Mouse (Mus musculus) midbrain, postnatal 0 days (tissue): ENCODE data around the gene Pld6. TPM values are rescaled to one million over a fixed set of nuclear protein-coding genes. Genes with fewer than 3 reads are reported as not detected.

Source experiments
- ATAC-seq: fragments of 200-750 bp; cut with Nextera tagmentation; 2 replicates; pipeline ENCODE4 v1.8.0; 2017; ENCODE audit warnings: moderate number of reproducible peaks, mild to moderate bottlenecking, moderate TSS enrichment, moderate library complexity; ENCODE audit not compliant: low FRiP score
- DNase-seq: peaks from one replicate; pipeline ENCODE4 v3.0.0-alpha.2; 2015; ENCODE audit warnings: low spot score
- H3K27ac ChIP-seq: fragments of 300-500 bp; sonication (generic); 2 replicates; pipeline ENCODE4 v1.5.1; 2014; ENCODE audit warnings: low read depth, mild to moderate bottlenecking, low read length, mixed read lengths
- H3K27me3 ChIP-seq: fragments of 300-500 bp; sonication (generic); 2 replicates; pipeline ENCODE4 v1.6.1; 2014; ENCODE audit warnings: low read length, control low read depth, mixed read lengths; ENCODE audit not compliant: insufficient read depth
- H3K36me3 ChIP-seq: fragments of 300-500 bp; sonication (generic); 2 replicates; pipeline ENCODE4 v1.6.1; 2014; ENCODE audit warnings: low read length, control low read depth, mixed read lengths; ENCODE audit not compliant: insufficient read depth
- H3K4me1 ChIP-seq: fragments of 300-500 bp; sonication (generic); 2 replicates; pipeline ENCODE4 v1.6.1; 2014; ENCODE audit warnings: mild to moderate bottlenecking, control low read depth, antibody characterized with exemption, low read length, mixed read lengths; ENCODE audit not compliant: insufficient read depth
- H3K4me2 ChIP-seq: fragments of 300-500 bp; sonication (generic); 2 replicates; pipeline ENCODE4 v1.6.1; 2014; ENCODE audit warnings: low read depth, mild to moderate bottlenecking, low read length, mixed read lengths; ENCODE audit not compliant: poor library complexity, severe bottlenecking
- H3K4me3 ChIP-seq: fragments of 300-500 bp; sonication (generic); 2 replicates; pipeline ENCODE4 v1.5.1; 2014; ENCODE audit warnings: low read depth, mild to moderate bottlenecking, low read length, moderate library complexity
- H3K9ac ChIP-seq: fragments of 300-500 bp; sonication (generic); replicated peaks from 2 replicates; pipeline ENCODE4 v1.6.1; 2014; ENCODE audit warnings: mild to moderate bottlenecking, low read length, moderate library complexity, mixed read lengths; ENCODE audit not compliant: poor library complexity, severe bottlenecking
- H3K9me3 ChIP-seq: fragments of 300-500 bp; sonication (generic); 2 replicates; pipeline ENCODE4 v1.6.1; 2016; ENCODE audit warnings: low read length, control low read depth
- CTCF ChIP-seq: IDR thresholded peaks from 2 replicates; pipeline ENCODE4 v1.5.1; 2016; ENCODE audit warnings: antibody characterized with exemption, mild to moderate bottlenecking
- WGBS: fragments of 180-500 bp; shearing (Covaris S2); extraction: QIAGEN DNeasy Blood & Tissue Kit; methylation state at CpG from one replicate; pipeline ENCODE4 v1.1.7; 2014; 5-methylcytosine and 5-hydroxymethylcytosine counted together
- polyA plus RNA-seq: library from polyadenylated mRNA; unstranded; fragments of >200 nt; fragmentation: Nextera tagmentation; extraction: Ambion mirVana; gene quantifications from 2 replicates; pipeline ENCODE4 v1.2.1, GENCODE M21; 2015
- total RNA-seq: library from RNA; depleted of rRNA; stranded (reverse); fragments of >200 nt; gene quantifications from 2 replicates; pipeline ENCODE4 v1.2.3, GENCODE M21; 2014

Gene Pld6
- total and polyA plus RNA-seq, 2 experiments from 2014 or later: 18.3 to 26.2 TPM

DNA sequence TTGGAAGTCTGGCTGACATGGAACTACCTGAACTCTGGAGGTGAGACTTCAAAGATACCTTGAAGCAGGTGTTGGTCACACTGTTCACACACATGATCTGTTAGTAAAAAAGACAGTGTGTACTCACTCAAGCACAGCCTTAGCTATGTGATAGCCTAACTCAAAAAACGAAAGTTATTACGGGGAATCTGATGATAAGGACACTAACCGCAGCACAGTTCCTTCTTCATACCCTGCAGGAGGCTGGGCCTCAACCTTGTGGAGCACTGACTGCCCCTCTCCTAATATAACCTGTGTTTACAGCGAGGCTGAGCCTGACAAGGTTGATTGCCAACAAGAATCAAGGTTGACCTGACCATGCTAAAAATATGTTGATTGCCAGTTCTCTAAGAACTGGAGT lies 12.9 kb downstream of the Pld6 start:
- Histone ChIP-seq H3K4me1 (no peaks in the 10 kb centered on the region), H3K4me2 (no peak overlapping the region), H3K9ac (no peak overlapping the region), H3K27me3 (no peaks in the 10 kb centered on the region), H3K27ac (no peak overlapping the region), H3K4me3 (no peak overlapping the region), H3K9me3 (no peaks in the 10 kb centered on the region), H3K36me3 (peaks cover 55% of the 10 kb centered on the region)
- DNase-seq: no peak
- no peak for TF ChIP-seq CTCF
- 91% methylated on average over 4 of the region's 4 CpGs for WGBS
- ATAC-seq: no peak

DNA sequence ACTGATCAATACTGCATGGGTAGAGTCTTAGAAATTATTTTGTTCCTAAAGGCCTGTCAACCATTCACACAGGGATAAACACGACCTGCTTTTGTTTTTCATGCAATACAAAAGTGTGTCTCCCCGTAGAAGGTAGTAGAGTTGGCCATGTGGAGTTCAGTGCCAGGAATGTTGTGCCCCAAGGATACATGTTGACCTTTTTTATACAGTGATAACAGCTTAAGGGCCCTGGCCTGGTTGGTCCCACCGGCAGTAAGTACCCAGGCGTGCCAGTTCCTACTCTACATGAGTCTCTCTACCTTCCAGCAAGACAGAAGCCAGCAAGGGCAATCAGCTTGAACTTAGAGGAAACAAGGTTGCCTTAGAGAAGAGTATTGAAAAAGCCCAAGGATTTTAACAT lies 14.5 kb downstream of the Pld6 start:
- no peak overlapping the region for H3K4me3 ChIP-seq
- H3K9ac ChIP-seq: no peak overlapping the region
- DNase-seq (no peak), ATAC-seq (no peak)
- H3K27ac ChIP-seq: no peak overlapping the region
- H3K4me2 ChIP-seq: no peak overlapping the region
- WGBS: 92% methylated on average over 4 of the region's 4 CpGs
- H3K27me3 ChIP-seq: no peaks in the 10 kb centered on the region
- no peak for TF ChIP-seq CTCF
- no peaks in the 10 kb centered on the region for H3K4me1 ChIP-seq
- no peaks in the 10 kb centered on the region for H3K9me3 ChIP-seq
- peaks cover 69% of the 10 kb centered on the region for H3K36me3 ChIP-seq

- H3K27ac ChIP-seq: no peak overlapping the region
- no peak overlapping the region for H3K4me2 ChIP-seq
- no peak for TF ChIP-seq CTCF
- no peak for ATAC-seq
- no peak overlapping the region for H3K4me3 ChIP-seq
- no peaks in the 10 kb centered on the region for H3K9me3 ChIP-seq
- H3K9ac ChIP-seq: no peak overlapping the region
- no peak for DNase-seq
- peaks cover 70% of the 10 kb centered on the region for H3K36me3 ChIP-seq
- 89% methylated on average over 2 of the region's 2 CpGs for WGBS
- H3K4me1 ChIP-seq: no peaks in the 10 kb centered on the region
- no peaks in the 10 kb centered on the region for H3K27me3 ChIP-seq
Measured at GRCm38 (mm10) chr11:59772291-59772690, 15.2 kb downstream of the Pld6 start.

- no peaks in the 10 kb centered on the region for H3K9me3 ChIP-seq
- no peak overlapping the region for H3K9ac ChIP-seq
- H3K4me2 ChIP-seq: no peak overlapping the region
- DNase-seq (peak; percentile 70), ATAC-seq (no peak)
- no peak overlapping the region for H3K4me3 ChIP-seq
- no peak overlapping the region for H3K27ac ChIP-seq
- H3K27me3 ChIP-seq: no peaks in the 10 kb centered on the region
- no peaks in the 10 kb centered on the region for H3K4me1 ChIP-seq
- no peak for TF ChIP-seq CTCF
- peaks cover 76% of the 10 kb centered on the region for H3K36me3 ChIP-seq
- WGBS: 74% methylated on average over 7 of the region's 7 CpGs
Measured at GRCm38 (mm10) chr11:59770753-59771152, 16.7 kb downstream of the Pld6 start.

DNA sequence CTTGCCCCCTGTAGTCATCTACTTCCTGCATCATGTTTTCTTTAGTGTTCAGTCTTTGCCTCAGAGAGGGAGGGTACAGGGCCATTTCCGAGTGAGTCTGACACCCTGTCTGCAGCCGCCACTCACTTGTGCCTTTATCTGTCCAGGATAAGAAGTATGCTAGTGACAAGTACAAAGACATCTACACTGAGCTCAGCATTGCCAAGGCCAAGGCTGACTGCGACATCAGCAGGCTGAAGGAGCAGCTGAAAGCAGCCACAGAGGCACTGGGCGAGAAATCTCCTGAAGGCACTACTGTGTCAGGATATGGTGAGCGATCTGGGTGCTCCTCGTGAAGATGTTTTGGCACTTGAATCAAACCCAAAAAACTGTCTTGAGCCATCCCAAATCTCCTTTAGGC lies 17.7 kb downstream of the Pld6 start:
- Histone ChIP-seq H3K27me3 (no peaks in the 10 kb centered on the region), H3K36me3 (peaks cover 86% of the 10 kb centered on the region), H3K4me1 (no peaks in the 10 kb centered on the region), H3K4me3 (no peak overlapping the region), H3K4me2 (no peak overlapping the region), H3K9ac (no peak overlapping the region), H3K9me3 (no peaks in the 10 kb centered on the region), H3K27ac (no peak overlapping the region)
- DNase-seq: no peak
- no peak for TF ChIP-seq CTCF
- ATAC-seq: no peak
- 78% methylated on average over 6 of the region's 6 CpGs for WGBS

- 87% methylated on average over 2 of the region's 2 CpGs for WGBS
- Histone ChIP-seq H3K27ac (no peak overlapping the region), H3K36me3 (peaks cover 87% of the 10 kb centered on the region)
Measured at GRCm38 (mm10) chr11:59769307-59769706, 18.1 kb downstream of the Pld6 start.

More at GRCm38 (mm10) chr11:59769307-59769706, 18.1 kb downstream of the Pld6 start:
- no peaks in the 10 kb centered on the region for H3K9me3 ChIP-seq
- no peaks in the 10 kb centered on the region for H3K27me3 ChIP-seq
- H3K4me1 ChIP-seq: no peaks in the 10 kb centered on the region
- no peak for TF ChIP-seq CTCF
- no peak overlapping the region for H3K4me2 ChIP-seq
- DNase-seq (no peak), ATAC-seq (no peak)
- H3K4me3 ChIP-seq: no peak overlapping the region
- no peak overlapping the region for H3K9ac ChIP-seq
